Mouse (Mus musculus) gastrocnemius, adult 18-20 months (tissue): ENCODE measurements at regions not wholly inside any gene's neighbourhood (a gene's known extent, or its start where the extent isn't known, plus 50 kb on each side); places are given as distances from the start of the nearest gene placed in this dataset.
A peak's percentile ranks its signal among the peaks of the same experiment; 100 is the strongest.

ENCODE experiments used
- DNase-seq: peaks from one replicate; pipeline ENCODE4 v3.0.0; 2021; ENCODE audit warnings: low spot score

GRCm38 (mm10) chr4:70160525-70161224 is 249.6 kb downstream of the Cdk5rap2 start:
- no peak for DNase-seq

- no peak for DNase-seq
These were observed 250.2 kb downstream of the Cdk5rap2 start for GRCm38 (mm10) chr4:70160062-70160461.

GRCm38 (mm10) chr4:70153179-70153578 is 257.1 kb downstream of the Cdk5rap2 start:
- DNase-seq: no peak

- DNase-seq: no peak
These were observed 301.2 kb downstream of the Cdk5rap2 start for GRCm38 (mm10) chr4:70109011-70109410.

GRCm38 (mm10) chr4:70105776-70106175 is 304.5 kb downstream of the Cdk5rap2 start:
- DNase-seq: no peak

- peak; percentile 22 for DNase-seq
These were observed 312.9 kb downstream of the Cdk5rap2 start for GRCm38 (mm10) chr4:70097353-70097752.

- DNase-seq: no peak
These were observed 332.0 kb downstream of the Cdk5rap2 start for GRCm38 (mm10) chr4:70078206-70078605.

GRCm38 (mm10) chr4:70062516-70062915 is 347.7 kb downstream of the Cdk5rap2 start:
- DNase-seq: no peak

- DNase-seq: no peak
These were observed 351.3 kb downstream of the Cdk5rap2 start for GRCm38 (mm10) chr4:70058831-70059544.

- DNase-seq: no peak
These were observed 357.1 kb downstream of the Cdk5rap2 start for GRCm38 (mm10) chr4:70053136-70053535.

GRCm38 (mm10) chr4:70038241-70038640 is 372.0 kb downstream of the Cdk5rap2 start:
- no peak for DNase-seq

- DNase-seq: no peak
These were observed 374.3 kb downstream of the Cdk5rap2 start for GRCm38 (mm10) chr4:70035912-70036311.

GRCm38 (mm10) chr4:70032497-70032896 is 377.7 kb downstream of the Cdk5rap2 start:
- no peak for DNase-seq

GRCm38 (mm10) chr4:70026848-70027247 is 383.4 kb downstream of the Cdk5rap2 start:
- DNase-seq: no peak

- no peak for DNase-seq
These were observed 385.3 kb downstream of the Cdk5rap2 start for GRCm38 (mm10) chr4:70024838-70025376.

GRCm38 (mm10) chr4:70020905-70021470 is 389.3 kb downstream of the Cdk5rap2 start:
- DNase-seq: no peak

GRCm38 (mm10) chr4:70012220-70012580 is 398.0 kb downstream of the Cdk5rap2 start:
- DNase-seq: no peak

GRCm38 (mm10) chr4:70011491-70012219 is 398.6 kb downstream of the Cdk5rap2 start:
- DNase-seq: no peak

GRCm38 (mm10) chr4:70010466-70010865 is 399.8 kb downstream of the Cdk5rap2 start:
- DNase-seq: no peak

GRCm38 (mm10) chr4:70004966-70005365 is 405.3 kb downstream of the Cdk5rap2 start:
- DNase-seq: no peak

GRCm38 (mm10) chr4:69993226-69993625 is 417.0 kb downstream of the Cdk5rap2 start:
- no peak for DNase-seq

GRCm38 (mm10) chr4:69974208-69974607 is 436.0 kb downstream of the Cdk5rap2 start:
- no peak for DNase-seq
